Mouse (Mus musculus) megakaryocyte, embryonic 14.5 days (primary cell): ENCODE measurements around the gene Rps27.

ENCODE experiments used
- FLI1 ChIP-seq: IDR thresholded peaks from 2 replicates; pipeline ENCODE4 v1.6.1; 2012; ENCODE audit warnings: low read length, inconsistent platforms, mixed read lengths
- GATA1 ChIP-seq: IDR thresholded peaks from 3 replicates; pipeline ENCODE4 v1.6.1; 2012; ENCODE audit warnings: mixed read lengths, low read length, inconsistent platforms, borderline replicate concordance

GRCm38 (mm10) chr3:90241251-90241650 lies 27.8 kb upstream of the Rps27 start:
- no peak for TF ChIP-seq GATA1
- TF ChIP-seq FLI1: no peak
